ENCODE assay signal across 8 mouse cellular contexts in the genomic region with DNA sequence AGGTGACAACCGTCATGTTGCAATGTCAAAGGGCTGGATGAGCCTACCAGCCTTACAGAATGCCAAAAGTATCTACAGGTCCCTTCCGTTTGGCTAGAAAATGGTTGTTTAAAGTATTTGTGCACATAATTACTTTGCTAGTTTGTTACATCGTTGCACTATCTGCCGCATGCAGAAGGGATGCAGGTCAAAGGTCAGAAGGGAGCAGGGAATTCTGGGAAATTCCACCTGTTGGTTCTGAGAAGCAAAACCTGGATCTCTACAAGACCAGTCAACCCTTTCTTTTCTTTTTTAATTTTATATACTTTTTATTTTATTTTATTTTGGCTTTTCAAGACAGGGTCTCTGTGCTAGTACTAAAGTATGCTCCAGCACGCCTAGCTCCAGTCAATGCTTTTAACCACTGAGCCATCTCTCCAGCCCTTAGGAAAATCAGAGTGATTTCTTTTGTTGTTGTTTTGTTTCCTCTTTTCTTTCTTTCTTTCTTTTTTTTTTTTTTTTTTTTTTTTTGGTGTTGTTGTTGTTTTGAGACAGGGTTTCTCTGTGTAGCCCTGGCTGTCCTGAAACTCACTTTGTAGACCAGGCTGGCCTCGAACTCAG. TPM values are rescaled to one million over a fixed set of nuclear protein-coding genes. Genes with fewer than 3 reads are reported as not detected.
DNase-seq lines count a peak whose midpoint lies in the region; ATAC-seq and TF ChIP-seq lines count a peak whose summit lies in the region.

No protein-coding gene starts in this region.

- no peak overlapping the region for H3K4me3 ChIP-seq in cerebellum, adult 2 months (replicated peaks; ENCODE audit: insufficient read depth, low read depth, low read length)
- no peak overlapping the region for H3K4me3 ChIP-seq in neural tube, embryonic 11.5 days (ENCODE audit: low read depth, low read length)
- H3K4me3 ChIP-seq in limb, embryonic 14.5 days (replicated peaks; ENCODE audit: low read length), result no peak overlapping the region
- no peak overlapping the region; the same call in 1 of the 2 replicates for H3K4me3 ChIP-seq in stomach, embryonic 16.5 days (replicated peaks; ENCODE audit: low read length)

- no peak overlapping the region for H3K4me2 ChIP-seq in neural tube, embryonic 11.5 days (ENCODE audit: low read depth)
- H3K4me2 ChIP-seq in limb, embryonic 14.5 days (replicated peaks; ENCODE audit: low read depth, low read length, severe bottlenecking), result no peak overlapping the region
- peak overlapping the region; percentile 48 for H3K4me2 ChIP-seq in stomach, embryonic 16.5 days (ENCODE audit: low read depth, low read length)

- peaks cover 10% of the 10 kb centered on the region for H3K4me1 ChIP-seq in cerebellum, adult 2 months (ENCODE audit: control insufficient read depth, insufficient read depth, low read length)
- peaks cover 15% of the 10 kb centered on the region for H3K4me1 ChIP-seq in neural tube, embryonic 11.5 days (ENCODE audit: control insufficient read depth, insufficient read depth, low read length)
- H3K4me1 ChIP-seq in limb, embryonic 14.5 days (ENCODE audit: control insufficient read depth, insufficient read depth, low read length), result 0 out of 2 replicates have a peak, but pooled peaks cover 7% of the 10 kb centered on the region
- H3K4me1 ChIP-seq in stomach, embryonic 16.5 days (ENCODE audit: control insufficient read depth, insufficient read depth, low read length), result peaks cover 8% of the 10 kb centered on the region; the same call in 1 of the 2 replicates

- no peak for TF ChIP-seq CTCF in cerebellum, adult 2 months (IDR thresholded peaks at IDR 0.05; ENCODE audit: borderline replicate concordance, insufficient read depth, low read depth, low read length)

- no peaks in the 10 kb centered on the region for H3K27me3 ChIP-seq in cerebellum, adult 2 months (ENCODE audit: control insufficient read depth, insufficient read depth, low read length)
- H3K27me3 ChIP-seq in neural tube, embryonic 11.5 days (ENCODE audit: control insufficient read depth, insufficient read depth, low read length), result no peaks in the 10 kb centered on the region
- no peaks in the 10 kb centered on the region for H3K27me3 ChIP-seq in limb, embryonic 14.5 days (ENCODE audit: control insufficient read depth, insufficient read depth, low read length)
- no peaks in the 10 kb centered on the region for H3K27me3 ChIP-seq in stomach, embryonic 16.5 days (ENCODE audit: control insufficient read depth, insufficient read depth, low read length)

- H3K9me3 ChIP-seq in neural tube, embryonic 11.5 days (ENCODE audit: control insufficient read depth, low read length), result no peaks in the 10 kb centered on the region
- H3K9me3 ChIP-seq in limb, embryonic 14.5 days (ENCODE audit: control insufficient read depth, low read length), result no peaks in the 10 kb centered on the region
- no peaks in the 10 kb centered on the region for H3K9me3 ChIP-seq in stomach, embryonic 16.5 days (replicated peaks; ENCODE audit: control insufficient read depth, low read length)

- H3K9ac ChIP-seq in neural tube, embryonic 11.5 days (ENCODE audit: low read length), result peak overlapping the region; percentile 97; the same call in 1 of the 2 replicates
- H3K9ac ChIP-seq in limb, embryonic 14.5 days (ENCODE audit: low read depth, low read length, severe bottlenecking), result no peak overlapping the region
- peak overlapping the region; percentile 92; the same call in 1 of the 2 replicates for H3K9ac ChIP-seq in stomach, embryonic 16.5 days (ENCODE audit: low read length)

- no peak for ATAC-seq in neural tube, embryonic 11.5 days (ENCODE audit: insufficient read depth, low FRiP score, low TSS enrichment)
- no peak for ATAC-seq in limb, embryonic 14.5 days (ENCODE audit: low FRiP score, low read depth)
- no peak for ATAC-seq in stomach, embryonic 16.5 days (ENCODE audit: insufficient read depth, low FRiP score)

- peaks cover 3% of the 10 kb centered on the region; the same call in 1 of the 2 replicates for H3K36me3 ChIP-seq in neural tube, embryonic 11.5 days (ENCODE audit: control insufficient read depth, insufficient read depth, low read length)
- H3K36me3 ChIP-seq in limb, embryonic 14.5 days (ENCODE audit: control insufficient read depth, insufficient read depth, low read length), result peaks cover 10% of the 10 kb centered on the region
- no peaks in the 10 kb centered on the region for H3K36me3 ChIP-seq in stomach, embryonic 16.5 days (ENCODE audit: control insufficient read depth, insufficient read depth, low read length)

- no peak for TF ChIP-seq POLR2A in cerebellum, adult 2 months (IDR thresholded peaks at IDR 0.05; ENCODE audit: borderline replicate concordance, insufficient read depth, low read length)
- TF ChIP-seq POLR2A in limb, embryonic 14.5 days (IDR thresholded peaks at IDR 0.05; ENCODE audit: borderline replicate concordance, extremely low read depth, insufficient read depth, insufficient read length), result no peak

- H3K27ac ChIP-seq in cerebellum, adult 2 months (ENCODE audit: insufficient read depth, low read length), result peak overlapping the region; percentile 84
- peak overlapping the region; percentile 95 for H3K27ac ChIP-seq in neural tube, embryonic 11.5 days (ENCODE audit: low read depth, low read length)
- H3K27ac ChIP-seq in limb, embryonic 14.5 days (replicated peaks; ENCODE audit: low read depth, low read length), result peak overlapping the region; percentile 86
- H3K27ac ChIP-seq in stomach, embryonic 16.5 days (ENCODE audit: low read length), result peak overlapping the region; percentile 96; the same call in 1 of the 2 replicates

- 93% methylated on average over 6 of the region's 6 CpGs for WGBS in cerebellum, adult 2 months
- 95% methylated on average over 6 of the region's 6 CpGs for WGBS in neural tube, embryonic 11.5 days
- WGBS in limb, embryonic 14.5 days, result 92% methylated on average over 6 of the region's 6 CpGs
- 94% methylated on average over 6 of the region's 6 CpGs for WGBS in stomach, embryonic 16.5 days

- peak; percentile 10 to 29 for DNase-seq in cerebellum, adult 2 months
- no peak for DNase-seq in cerebellum, postnatal 14 days
- DNase-seq in neural tube, embryonic 11.5 days (ENCODE audit: low spot score), result no peak
- no peak for DNase-seq in neural tube, embryonic 10.5 days (ENCODE audit: extremely low spot score, low spot score)
- DNase-seq in limb, embryonic 14.5 days (ENCODE audit: low spot score), result no peak
- no peak for DNase-seq in adrenal gland, postnatal 14 days
- DNase-seq in thymus, postnatal 0 days (ENCODE audit: low spot score), result no peak

RNA-seq across cellular contexts. Expression of gene Zmiz2, which starts 0.6 kb away (rescaled TPM):
- 90.4 and 92.2 TPM in 2 replicates for polyA plus RNA-seq in cerebellum, adult 2 months (2012; rRNA removed)
- 23.4 and 25.4 TPM in 2 replicates for polyA plus RNA-seq in neural tube, embryonic 11.5 days (2014; fragmentation: Nextera tagmentation; extraction: Ambion mirVana)
- polyA plus RNA-seq in limb, embryonic 14.5 days (2012; rRNA removed), result 34.1 and 47.4 TPM in 2 replicates
- polyA plus RNA-seq in limb, embryonic 14.5 days (2014; fragmentation: Nextera tagmentation; extraction: Ambion mirVana), result 12.4 and 12.9 TPM in 2 replicates
- polyA plus RNA-seq in stomach, embryonic 16.5 days (2015; fragmentation: Nextera tagmentation; extraction: Ambion mirVana), result 9.8 and 10.2 TPM in 2 replicates
- 44.7 and 51.3 TPM in 2 replicates for total RNA-seq in adrenal gland, postnatal 14 days (2021)
- polyA plus RNA-seq in thymus, postnatal 0 days (2015; fragmentation: Nextera tagmentation; extraction: Ambion mirVana), result 12.2 and 14.9 TPM in 2 replicates

RNA-seq across cellular contexts. Expression of gene Ppia, which starts 27.0 kb away (rescaled TPM):
- polyA plus RNA-seq in cerebellum, adult 2 months (2012; rRNA removed), result 2,288 and 2,321 TPM in 2 replicates
- 4,780 and 5,005 TPM in 2 replicates for polyA plus RNA-seq in neural tube, embryonic 11.5 days (2014; fragmentation: Nextera tagmentation; extraction: Ambion mirVana)
- 2,776 and 3,384 TPM in 2 replicates for polyA plus RNA-seq in limb, embryonic 14.5 days (2012; rRNA removed)
- polyA plus RNA-seq in limb, embryonic 14.5 days (2014; fragmentation: Nextera tagmentation; extraction: Ambion mirVana), result 4,586 and 4,744 TPM in 2 replicates
- 4,720 and 4,955 TPM in 2 replicates for polyA plus RNA-seq in stomach, embryonic 16.5 days (2015; fragmentation: Nextera tagmentation; extraction: Ambion mirVana)
- 1,829 and 1,894 TPM in 2 replicates for total RNA-seq in adrenal gland, postnatal 14 days (2021)
- polyA plus RNA-seq in thymus, postnatal 0 days (2015; fragmentation: Nextera tagmentation; extraction: Ambion mirVana), result 7,546 and 8,495 TPM in 2 replicates

RNA-seq across cellular contexts. Expression of gene H2afv, which starts 56.0 kb away (rescaled TPM):
- 106 and 107 TPM in 2 replicates for polyA plus RNA-seq in cerebellum, adult 2 months (2012; rRNA removed)
- 762 and 797 TPM in 2 replicates for polyA plus RNA-seq in neural tube, embryonic 11.5 days (2014; fragmentation: Nextera tagmentation; extraction: Ambion mirVana)
- polyA plus RNA-seq in limb, embryonic 14.5 days (2012; rRNA removed), result 203 and 273 TPM in 2 replicates
- 548 and 588 TPM in 2 replicates for polyA plus RNA-seq in limb, embryonic 14.5 days (2014; fragmentation: Nextera tagmentation; extraction: Ambion mirVana)
- polyA plus RNA-seq in stomach, embryonic 16.5 days (2015; fragmentation: Nextera tagmentation; extraction: Ambion mirVana), result 357 and 363 TPM in 2 replicates
- total RNA-seq in adrenal gland, postnatal 14 days (2021), result 84.2 and 99.3 TPM in 2 replicates
- polyA plus RNA-seq in thymus, postnatal 0 days (2015; fragmentation: Nextera tagmentation; extraction: Ambion mirVana), result 715 and 776 TPM in 2 replicates

Comparison
In these comparisons a context has a peak if more than half of its experiments do, and no peak if none do; other contexts are left out.
1. DNase-seq: peak in cerebellum, adult 2 months (2 of 2); none in cerebellum, postnatal 14 days (0 of 2), neural tube, embryonic 11.5 days (single experiment), neural tube, embryonic 10.5 days (single experiment), limb, embryonic 14.5 days (single experiment), adrenal gland, postnatal 14 days (single experiment) and thymus, postnatal 0 days (single experiment).
2. Peak in every context shown above with its lines, with median percentiles within 50 percentile points of each other: H3K27ac ChIP-seq.